Mouse (Mus musculus): Measurements from ENCODE around the gene Npvf. TPM values are rescaled to one million over a fixed set of nuclear protein-coding genes. Genes with fewer than 3 reads are reported as not detected.

Gene Npvf
- polyA plus RNA-seq, 1 experiment, result not detected

- H3K4me3 ChIP-seq (ENCODE audit: low read depth, low read length), result no peak overlapping the region
- no peaks in the 10 kb centered on the region for H3K4me1 ChIP-seq (ENCODE audit: control insufficient read depth, insufficient read depth, low read length)
- TF ChIP-seq CTCF (IDR thresholded peaks at IDR 0.05; ENCODE audit: low read depth, low read length) (peak; percentile 98), EP300 (IDR thresholded peaks at IDR 0.05; ENCODE audit: insufficient read depth, low read depth, low read length) (no peak)
- peaks cover 6% of the 10 kb centered on the region for H3K27me3 ChIP-seq (ENCODE audit: control insufficient read depth, insufficient read depth, low read length, poor library complexity, severe bottlenecking)
- no peak overlapping the region for H3K9ac ChIP-seq (ENCODE audit: low read depth, poor library complexity, severe bottlenecking)
- H3K9me3 ChIP-seq (replicated peaks; ENCODE audit: control insufficient read depth, insufficient read depth, low read length, poor library complexity, severe bottlenecking), result no peaks in the 10 kb centered on the region
- no peaks in the 10 kb centered on the region for H3K36me3 ChIP-seq (ENCODE audit: control insufficient read depth, insufficient read depth, low read length, poor library complexity, severe bottlenecking)
- no peak overlapping the region for H3K27ac ChIP-seq (ENCODE audit: insufficient read depth, low read length)
These were observed 52.6 kb downstream of the Npvf start for GRCm38 (mm10) chr6:50601620-50602019.

Other genes starting within 250 kb of the Npvf start
- 23.2 and 23.3 TPM in 2 replicates for gene Osbpl3, start 198.2 kb downstream of the Npvf start, polyA plus RNA-seq (2011; ENCODE audit: insufficient read depth, insufficient read length, low read depth, missing spikeins)
- 11.9 and 14.7 TPM in 2 replicates for gene Cycs, start 87.9 kb downstream of the Npvf start, polyA plus RNA-seq (2011; ENCODE audit: insufficient read depth, insufficient read length, low read depth, missing spikeins)
- 0.93 TPM in 2 replicates for gene 4921507P07Rik, start 57.8 kb downstream of the Npvf start, polyA plus RNA-seq (2011; ENCODE audit: insufficient read depth, insufficient read length, low read depth, missing spikeins)